Mouse (Mus musculus): ENCODE measurements around the gene Rab19. TPM values are rescaled to one million over a fixed set of nuclear protein-coding genes. Genes with fewer than 3 reads are reported as not detected.
"Not testable (repeated sequence)": the region's sequence is repeated elsewhere in the genome, so short reads cannot be mapped to it uniquely, and the experiment has no call there.

Gene Rab19
- polyA plus RNA-seq, 1 experiment from 2014 or later = 0.12 TPM

- peaks cover 4% of the 10 kb centered on the region; the same call in 1 of the 2 replicates for H3K36me3 ChIP-seq
- WGBS = 95% methylated on average over 2 of the region's 2 CpGs
- no peaks in the 10 kb centered on the region for H3K27me3 ChIP-seq
- no peaks in the 10 kb centered on the region for H3K9me3 ChIP-seq
- no peak overlapping the region for H3K27ac ChIP-seq (replicated peaks)
- H3K4me1 ChIP-seq (replicated peaks) = no peaks in the 10 kb centered on the region
- H3K9ac ChIP-seq = no peak overlapping the region
- no peak overlapping the region for H3K4me2 ChIP-seq
- no peak overlapping the region for H3K4me3 ChIP-seq
- ATAC-seq (ENCODE audit: low FRiP score, low read depth) = no peak
Measured at GRCm38 (mm10) chr6:39389988-39390387, 9.0 kb downstream of the Rab19 start.

GRCm38 (mm10) chr6:39395471-39395870, 14.5 kb downstream of the Rab19 start:
- WGBS = 64% methylated on average over 4 of the region's 4 CpGs
- no peak overlapping the region for H3K4me2 ChIP-seq
- peaks cover 47% of the 10 kb centered on the region for H3K36me3 ChIP-seq
- H3K4me1 ChIP-seq (replicated peaks) = 0 out of 2 replicates have a peak, but pooled peaks cover 6% of the 10 kb centered on the region
- no peaks in the 10 kb centered on the region for H3K27me3 ChIP-seq
- H3K27ac ChIP-seq (replicated peaks) = peak overlapping the region; percentile 34; the same call in 1 of the 2 replicates
- H3K9me3 ChIP-seq = no peaks in the 10 kb centered on the region
- ATAC-seq (ENCODE audit: low FRiP score, low read depth) = peak; percentile 69; the same call in 1 of the 2 replicates
- H3K9ac ChIP-seq = no peak overlapping the region
- H3K4me3 ChIP-seq = no peak overlapping the region

- H3K9me3 ChIP-seq = no peaks in the 10 kb centered on the region
- 0 out of 2 replicates have a peak, but pooled peaks cover 6% of the 10 kb centered on the region for H3K4me1 ChIP-seq (replicated peaks)
- peaks cover 50% of the 10 kb centered on the region for H3K36me3 ChIP-seq
- no peak overlapping the region for H3K4me3 ChIP-seq
- peak overlapping the region; percentile 34; the same call in 1 of the 2 replicates for H3K27ac ChIP-seq (replicated peaks)
- H3K9ac ChIP-seq = no peak overlapping the region
- WGBS = 86% methylated on average over 4 of the region's 4 CpGs
- H3K4me2 ChIP-seq = no peak overlapping the region
- ATAC-seq (ENCODE audit: low FRiP score, low read depth) = no peak
- H3K27me3 ChIP-seq = no peaks in the 10 kb centered on the region
Measured at GRCm38 (mm10) chr6:39395916-39396315, 14.9 kb downstream of the Rab19 start.

GRCm38 (mm10) chr6:39397046-39397445, 16.1 kb downstream of the Rab19 start:
- no peaks in the 10 kb centered on the region for H3K27me3 ChIP-seq
- H3K27ac ChIP-seq (replicated peaks) = no peak overlapping the region
- peaks cover 57% of the 10 kb centered on the region for H3K36me3 ChIP-seq
- 92% methylated on average over 6 of the region's 6 CpGs for WGBS
- H3K4me2 ChIP-seq = no peak overlapping the region
- H3K9me3 ChIP-seq = no peaks in the 10 kb centered on the region
- H3K4me1 ChIP-seq (replicated peaks) = 0 out of 2 replicates have a peak, but pooled peaks cover 6% of the 10 kb centered on the region
- no peak overlapping the region for H3K4me3 ChIP-seq
- no peak overlapping the region for H3K9ac ChIP-seq
- no peak for ATAC-seq (ENCODE audit: low FRiP score, low read depth)

- H3K9ac ChIP-seq = no peak overlapping the region
- no peaks in the 10 kb centered on the region for H3K27me3 ChIP-seq
- no peak overlapping the region for H3K27ac ChIP-seq (replicated peaks)
- H3K4me3 ChIP-seq = no peak overlapping the region
- no peaks in the 10 kb centered on the region for H3K9me3 ChIP-seq
- peaks cover 60% of the 10 kb centered on the region for H3K36me3 ChIP-seq
- ATAC-seq (ENCODE audit: low FRiP score, low read depth) = no peak
- 90% methylated on average over 9 of the region's 9 CpGs for WGBS
- 0 out of 2 replicates have a peak, but pooled peaks cover 6% of the 10 kb centered on the region for H3K4me1 ChIP-seq (replicated peaks)
- no peak overlapping the region for H3K4me2 ChIP-seq
Measured at GRCm38 (mm10) chr6:39398342-39398741, 17.4 kb downstream of the Rab19 start.

GRCm38 (mm10) chr6:39400343-39400742, 19.4 kb downstream of the Rab19 start:
- Histone ChIP-seq H3K9ac (no peak overlapping the region), H3K4me1 (replicated peaks) (0 out of 2 replicates have a peak, but pooled peaks cover 6% of the 10 kb centered on the region), H3K36me3 (peaks cover 79% of the 10 kb centered on the region), H3K4me3 (no peak overlapping the region), H3K4me2 (no peak overlapping the region), H3K27me3 (no peaks in the 10 kb centered on the region), H3K9me3 (no peaks in the 10 kb centered on the region), H3K27ac (replicated peaks) (no peak overlapping the region)
- ATAC-seq (ENCODE audit: low FRiP score, low read depth) = no peak
- 61% methylated on average over 7 of the region's 7 CpGs for WGBS

GRCm38 (mm10) chr6:39403136-39403535, 22.2 kb downstream of the Rab19 start:
- WGBS = 93% methylated on average over 2 of the region's 2 CpGs
- Histone ChIP-seq H3K4me1 (replicated peaks) (no peaks in the 10 kb centered on the region), H3K9ac (no peak overlapping the region), H3K27ac (replicated peaks) (no peak overlapping the region), H3K4me2 (no peak overlapping the region), H3K36me3 (peaks cover 70% of the 10 kb centered on the region), H3K4me3 (no peak overlapping the region), H3K27me3 (no peaks in the 10 kb centered on the region), H3K9me3 (no peaks in the 10 kb centered on the region)
- no peak for ATAC-seq (ENCODE audit: low FRiP score, low read depth)

- Histone ChIP-seq H3K27me3 (no peaks in the 10 kb centered on the region), H3K4me3 (no peak overlapping the region), H3K36me3 (peaks cover 48% of the 10 kb centered on the region), H3K9me3 (no peaks in the 10 kb centered on the region), H3K4me1 (replicated peaks) (no peaks in the 10 kb centered on the region), H3K4me2 (no peak overlapping the region), H3K9ac (no peak overlapping the region), H3K27ac (replicated peaks) (no peak overlapping the region)
- WGBS = 93% methylated on average over 5 of the region's 5 CpGs
- ATAC-seq (ENCODE audit: low FRiP score, low read depth) = no peak
Measured at GRCm38 (mm10) chr6:39406480-39406879, 25.5 kb downstream of the Rab19 start.

- no peak overlapping the region for H3K9ac ChIP-seq
- H3K4me1 ChIP-seq (replicated peaks) = peaks cover 32% of the 10 kb centered on the region
- no peak overlapping the region for H3K4me2 ChIP-seq
- H3K4me3 ChIP-seq = no peak overlapping the region
- peaks cover 6% of the 10 kb centered on the region; the same call in 1 of the 2 replicates for H3K36me3 ChIP-seq
- H3K9me3 ChIP-seq = no peaks in the 10 kb centered on the region
- 30% methylated on average over 1 of the region's 1 CpGs for WGBS
- H3K27ac ChIP-seq (replicated peaks) = peak overlapping the region; percentile 10; the same call in 1 of the 2 replicates
- H3K27me3 ChIP-seq = no peaks in the 10 kb centered on the region
- ATAC-seq (ENCODE audit: low FRiP score, low read depth) = peak; percentile 17; the same call in 1 of the 2 replicates
Measured at GRCm38 (mm10) chr6:39414106-39414505, 33.1 kb downstream of the Rab19 start.

GRCm38 (mm10) chr6:39415762-39416161, 34.8 kb downstream of the Rab19 start:
- 44% methylated on average over 3 of the region's 5 CpGs for WGBS
- Histone ChIP-seq H3K4me1 (replicated peaks) (peaks cover 32% of the 10 kb centered on the region), H3K27me3 (no peaks in the 10 kb centered on the region), H3K9me3 (no peaks in the 10 kb centered on the region), H3K4me3 (no peak overlapping the region), H3K36me3 (no peaks in the 10 kb centered on the region), H3K9ac (no peak overlapping the region), H3K4me2 (no peak overlapping the region), H3K27ac (replicated peaks) (no peak overlapping the region)
- ATAC-seq (ENCODE audit: low FRiP score, low read depth) = no peak

- H3K9me3 ChIP-seq; H3K4me2 ChIP-seq; H3K4me3 ChIP-seq; H3K27me3 ChIP-seq; ATAC-seq (ENCODE audit: low FRiP score, low read depth); H3K9ac ChIP-seq; H3K36me3 ChIP-seq; H3K27ac ChIP-seq (replicated peaks): not testable (repeated sequence)
- peaks cover 32% of the 10 kb centered on the region for H3K4me1 ChIP-seq (replicated peaks)
Measured at GRCm38 (mm10) chr6:39416654-39417053, 35.7 kb downstream of the Rab19 start.

- no peak for ATAC-seq (ENCODE audit: low FRiP score, low read depth)
- peak overlapping the region; percentile 94 for H3K27ac ChIP-seq (replicated peaks)
- WGBS = under 1% methylated on average over 43 of the region's 43 CpGs
Measured at GRCm38 (mm10) chr6:39419386-39419850, 38.4 kb downstream of the Rab19 start.

More at GRCm38 (mm10) chr6:39419386-39419850, 38.4 kb downstream of the Rab19 start:
- H3K9ac ChIP-seq = peak overlapping the region; percentile 96
- peak overlapping the region; percentile 99 for H3K4me3 ChIP-seq
- H3K27me3 ChIP-seq = no peaks in the 10 kb centered on the region
- H3K36me3 ChIP-seq = no peaks in the 10 kb centered on the region
- H3K9me3 ChIP-seq = no peaks in the 10 kb centered on the region
- H3K4me2 ChIP-seq = peak overlapping the region; percentile 70
- peaks cover 22% of the 10 kb centered on the region for H3K4me1 ChIP-seq (replicated peaks)

All from hindbrain, embryonic 15.5 days (tissue).